Comparison of ENCODE assay signal across 23 mouse cellular contexts in the genomic region with DNA sequence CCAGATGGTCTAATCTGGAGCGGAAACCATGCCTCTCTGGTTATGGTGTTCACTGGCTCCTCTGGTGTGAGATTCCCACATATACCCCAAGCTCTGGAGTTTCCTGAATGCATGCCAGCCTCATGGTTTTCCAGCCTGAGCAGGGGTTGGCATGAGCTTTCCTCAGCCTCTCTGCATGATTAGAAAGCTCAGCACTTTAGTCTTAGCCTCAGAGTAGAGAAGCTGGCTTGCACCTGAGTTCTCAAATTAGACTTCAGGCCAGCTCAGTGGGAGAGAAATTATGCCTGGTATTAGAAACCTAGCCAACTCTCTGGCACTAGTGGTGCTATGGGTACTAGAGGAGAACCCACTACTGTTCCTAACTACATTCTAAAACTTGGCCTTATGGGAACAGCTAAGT.
DNase-seq lines count a peak whose midpoint lies in the region; ATAC-seq lines count a peak whose summit lies in the region.
"Had no signal": no experiment of that assay in that cellular context is flagged by ENCODE, and none has a peak within 500 bp of the region (broad histone marks: within the 10 kb centered on the region; RNA-seq: fewer than 3 reads in every experiment).

No protein-coding gene starts in this region.

- H3K4me1 ChIP-seq in heart, embryonic 11.5 days (ENCODE audit: control insufficient read depth, insufficient read depth, low read length), result no peaks in the 10 kb centered on the region
- H3K4me1 ChIP-seq: forebrain, embryonic 10.5 days; liver, embryonic 15.5 days; lung, embryonic 15.5 days; midbrain, embryonic 13.5 days had no signal

- WGBS in heart, embryonic 11.5 days (ENCODE audit: insufficient replicate concordance), result 93% methylated on average over 1 of the region's 1 CpGs

- no peaks in the 10 kb centered on the region for H3K27me3 ChIP-seq in heart, embryonic 11.5 days (ENCODE audit: control insufficient read depth, insufficient read depth, low read length)
- H3K27me3 ChIP-seq: liver, embryonic 15.5 days; lung, embryonic 15.5 days; megakaryocyte, embryonic 14.5 days; midbrain, embryonic 13.5 days had no signal

- intact Hi-C loops in heart, postnatal 10 days (cut with DNase I), result no loop called here

- H3K9ac ChIP-seq in heart, embryonic 11.5 days (ENCODE audit: low read depth, low read length), result no peak overlapping the region
- H3K9ac ChIP-seq: hindbrain, embryonic 14.5 days; liver, embryonic 15.5 days; lung, embryonic 15.5 days; midbrain, embryonic 13.5 days had no signal

- no peaks in the 10 kb centered on the region for H3K36me3 ChIP-seq in heart, embryonic 11.5 days (ENCODE audit: control insufficient read depth, insufficient read depth, low read length)
- H3K36me3 ChIP-seq: limb, embryonic 10.5 days; lung, embryonic 15.5 days had no signal

- ATAC-seq in heart, embryonic 11.5 days (replicated peaks; ENCODE audit: insufficient number of reproducible peaks, low FRiP score, low TSS enrichment), result no peak
- ATAC-seq: forebrain, embryonic 16.5 days; inflammation-experienced regulatory T-cells, adult 6 months; midbrain, embryonic 13.5 days had no signal

- H3K27ac ChIP-seq in heart, embryonic 11.5 days (ENCODE audit: low read depth, low read length), result no peak overlapping the region
- H3K27ac ChIP-seq: forebrain, embryonic 10.5 days; hindbrain, embryonic 14.5 days; kidney, postnatal 0 days; limb, embryonic 10.5 days; liver, embryonic 15.5 days; lung, embryonic 15.5 days; midbrain, embryonic 13.5 days; stomach, postnatal 0 days had no signal

- H3K9me3 ChIP-seq in heart, embryonic 11.5 days (replicated peaks; ENCODE audit: control insufficient read depth, low read length), result no peaks in the 10 kb centered on the region
- H3K9me3 ChIP-seq: limb, embryonic 10.5 days; liver, embryonic 15.5 days; lung, embryonic 15.5 days; midbrain, embryonic 13.5 days had no signal

- peak; percentile 36 for DNase-seq in gastrocnemius, adult 18-20 months (ENCODE audit: low spot score)
- no peak for DNase-seq in gastrocnemius, postnatal 10 days
- peak; percentile 37 to 41 for DNase-seq in heart, postnatal 10 days
- peak; percentile 37 for DNase-seq in cerebellum, adult 9-11 months
- no peak for DNase-seq in thymus, adult 18-20 months
- no peak for DNase-seq in urinary bladder, postnatal 25 days (ENCODE audit: low spot score)
- DNase-seq: adrenal gland, postnatal 36 days; kidney, adult 2 months; liver; lung, postnatal 36 days; right cerebral cortex, postnatal 14 days had no signal

- H3K4me2 ChIP-seq in heart, embryonic 11.5 days, result no peak overlapping the region
- H3K4me2 ChIP-seq: hindbrain, embryonic 14.5 days; liver, embryonic 15.5 days; lung, embryonic 15.5 days; midbrain, embryonic 13.5 days had no signal

- H3K4me3 ChIP-seq in heart, embryonic 11.5 days (ENCODE audit: low read depth, low read length), result no peak overlapping the region
- H3K4me3 ChIP-seq: forebrain, embryonic 10.5 days; limb, embryonic 10.5 days; liver, embryonic 15.5 days; lung, embryonic 15.5 days; megakaryocyte, embryonic 14.5 days; midbrain, embryonic 13.5 days had no signal

Comparison
In these comparisons a context has a peak if more than half of its experiments do, and no peak if none do; other contexts are left out.
1. DNase-seq: peak in gastrocnemius, adult 18-20 months (single experiment), heart, postnatal 10 days (2 of 2) and cerebellum, adult 9-11 months (single experiment); none in gastrocnemius, postnatal 10 days (single experiment), thymus, adult 18-20 months (0 of 2) and urinary bladder, postnatal 25 days (single experiment).